Mouse (Mus musculus): ENCODE results near the gene Plekhg1.

- TF ChIP-seq CTCF (IDR thresholded peaks at IDR 0.05; ENCODE audit: low read depth) = no peak
- TF ChIP-seq EP300 (IDR thresholded peaks at IDR 0.05; ENCODE audit: low read depth) = no peak
Observed at GRCm38 (mm10) chr10:3823826-3824225, 83.7 kb downstream of the Plekhg1 start.
